Mouse (Mus musculus) liver, postnatal 0 days (tissue): Measurements from ENCODE around the gene Rnf121. TPM values are rescaled to one million over a fixed set of nuclear protein-coding genes. Genes with fewer than 3 reads are reported as not detected.
"Not testable (repeated sequence)": the region's sequence is repeated elsewhere in the genome, so short reads cannot be mapped to it uniquely, and the experiment has no call there.

Experiments used
- ATAC-seq: fragments of 200-750 bp; cut with Nextera tagmentation; 2 replicates; pipeline ENCODE4 v1.8.0; 2017; ENCODE audit warnings: mild to moderate bottlenecking, moderate library complexity
- DNase-seq: peaks from one replicate; pipeline ENCODE4 v3.0.0-alpha.2; 2016
- H3K27ac ChIP-seq: fragments of 300-500 bp; sonication (generic); 2 replicates; pipeline ENCODE4 v1.5.1; 2014; ENCODE audit warnings: antibody characterized with exemption, moderate library complexity, mild to moderate bottlenecking, low read depth
- H3K27me3 ChIP-seq: fragments of 300-500 bp; sonication (generic); 2 replicates; pipeline ENCODE4 v1.6.1; 2014; ENCODE audit warnings: low read length, control low read depth, mixed read lengths; ENCODE audit not compliant: insufficient read depth
- H3K36me3 ChIP-seq: fragments of 300-500 bp; sonication (generic); replicated peaks from 2 replicates; pipeline ENCODE4 v1.6.1; 2014; ENCODE audit warnings: mild to moderate bottlenecking, control low read depth, low read length, moderate library complexity, mixed read lengths; ENCODE audit not compliant: insufficient read depth
- H3K4me1 ChIP-seq: fragments of 300-500 bp; sonication (generic); 2 replicates; pipeline ENCODE4 v1.6.1; 2014; ENCODE audit warnings: antibody characterized with exemption, mild to moderate bottlenecking, control low read depth; ENCODE audit not compliant: insufficient read depth
- H3K4me2 ChIP-seq: fragments of 300-500 bp; sonication (generic); 2 replicates; pipeline ENCODE4 v1.6.1; 2014; ENCODE audit warnings: low read depth, mild to moderate bottlenecking, low read length, moderate library complexity, mixed read lengths
- H3K4me3 ChIP-seq: fragments of 300-500 bp; sonication (generic); 2 replicates; pipeline ENCODE4 v1.5.1; 2014; ENCODE audit warnings: low read depth, low read length
- H3K9ac ChIP-seq: fragments of 300-500 bp; sonication (generic); replicated peaks from 2 replicates; pipeline ENCODE4 v1.6.1; 2014; ENCODE audit warnings: mild to moderate bottlenecking, moderate library complexity
- H3K9me3 ChIP-seq: fragments of 300-500 bp; sonication (generic); 2 replicates; pipeline ENCODE4 v1.6.1; 2016; ENCODE audit warnings: mild to moderate bottlenecking, control low read depth, low read length, mixed read lengths
- CTCF ChIP-seq: sonication (generic); IDR thresholded peaks from 2 replicates; pipeline ENCODE4 v1.5.1; 2016; ENCODE audit warnings: antibody characterized with exemption, low read depth
- EP300 ChIP-seq: IDR thresholded peaks from 2 replicates; pipeline ENCODE4 v1.6.1; 2016; ENCODE audit warnings: antibody characterized with exemption, low read depth, mild to moderate bottlenecking
- whole genome bisulfite sequencing: fragments of 180-500 bp; shearing (Covaris S2); extraction: QIAGEN DNeasy Blood & Tissue Kit; methylation state at CpG from one replicate; pipeline ENCODE4 v1.1.7; 2014; ENCODE audit not compliant: insufficient replicate concordance; 5-methylcytosine and 5-hydroxymethylcytosine counted together
- polyA plus RNA-seq: library from polyadenylated mRNA; unstranded; fragments of >200 nt; fragmentation: Nextera tagmentation; extraction: Ambion mirVana; gene quantifications from 2 replicates; pipeline ENCODE4 v1.2.1, GENCODE M21; 2015

Gene Rnf121
- polyA plus RNA-seq, 1 experiment from 2014 or later, result 10.0 TPM

DNA sequence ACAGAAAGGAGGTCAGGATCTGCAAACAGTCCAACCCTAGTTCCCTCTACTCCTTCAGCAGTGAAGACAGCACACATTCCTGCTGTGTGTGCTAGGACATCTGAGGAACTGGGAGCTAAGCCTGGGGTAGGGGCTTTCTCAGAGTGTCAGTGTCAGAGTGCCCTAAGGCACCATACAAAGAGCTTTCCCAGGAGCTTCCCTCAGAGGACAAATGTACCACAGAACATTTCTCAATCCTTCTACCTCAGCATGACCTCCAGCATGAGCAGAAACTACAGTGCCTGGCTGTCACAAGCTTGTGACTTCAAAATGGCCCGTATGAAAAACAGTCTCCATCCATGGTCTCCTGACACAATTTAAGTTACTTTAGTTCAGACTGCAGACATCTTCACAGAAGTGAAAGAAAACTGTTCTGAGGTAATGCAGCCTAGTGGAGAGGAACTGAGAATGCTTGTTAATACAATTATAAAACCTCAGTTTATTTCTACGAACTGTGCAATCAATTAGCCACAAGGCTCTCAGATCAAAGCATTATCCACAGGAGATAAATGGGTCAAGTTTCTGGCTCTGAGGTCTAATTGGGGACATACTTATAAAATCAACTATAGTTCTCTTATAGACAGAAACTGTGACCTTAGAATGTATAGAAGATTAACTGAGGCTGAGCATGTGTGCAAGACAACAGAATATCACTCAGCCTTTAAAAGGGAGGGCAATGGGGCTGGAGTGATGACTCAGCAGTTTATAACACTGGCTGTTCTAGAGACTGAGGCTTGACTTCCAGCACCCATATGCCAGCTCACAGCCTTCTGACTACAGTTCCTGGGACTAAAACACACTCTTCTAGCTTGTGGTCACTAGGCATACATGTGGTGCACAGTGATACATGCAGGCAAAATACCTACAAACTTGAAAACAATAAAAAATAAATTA is 39.8 kb downstream of the Rnf121 start:
- Histone ChIP-seq H3K9ac (no peak overlapping the region), H3K27me3 (no peaks in the 10 kb centered on the region), H3K9me3 (no peaks in the 10 kb centered on the region), H3K4me1 (no peaks in the 10 kb centered on the region), H3K4me2 (no peak overlapping the region), H3K27ac (no peak overlapping the region), H3K4me3 (no peak overlapping the region), H3K36me3 (peaks cover 29% of the 10 kb centered on the region)
- peak; percentile 71 for ATAC-seq
- 77% methylated on average over 2 of the region's 2 CpGs for WGBS
- TF ChIP-seq EP300 (peak; percentile 11; the same call in 1 of the 2 replicates), CTCF (no peak)
- DNase-seq, result no peak

DNA sequence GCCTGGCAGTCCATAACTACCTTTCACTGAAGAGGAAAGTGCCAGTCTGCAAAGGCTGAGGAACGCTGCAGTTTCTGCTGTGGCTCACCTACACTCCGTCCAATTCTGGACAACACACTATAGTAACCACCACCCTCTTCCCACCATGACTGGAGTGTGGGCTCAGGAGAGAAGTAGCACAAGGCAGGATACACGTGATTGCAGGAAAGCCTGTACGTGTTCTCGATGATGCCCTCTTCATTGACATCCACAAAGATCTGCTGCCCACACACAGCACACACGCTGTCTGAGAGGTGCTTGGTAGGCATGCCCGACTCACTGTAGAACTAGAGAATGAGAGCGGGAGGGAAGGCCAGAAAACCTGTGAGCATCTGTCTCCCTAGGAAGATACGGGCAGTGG is 41.4 kb downstream of the Rnf121 start:
- Histone ChIP-seq H3K27me3 (no peaks in the 10 kb centered on the region), H3K4me2 (no peak overlapping the region), H3K9ac (no peak overlapping the region), H3K27ac (no peak overlapping the region), H3K36me3 (peaks cover 22% of the 10 kb centered on the region), H3K4me3 (no peak overlapping the region), H3K4me1 (no peaks in the 10 kb centered on the region), H3K9me3 (no peaks in the 10 kb centered on the region)
- WGBS, result 91% methylated on average over 9 of the region's 9 CpGs
- ATAC-seq (no peak), DNase-seq (no peak)
- TF ChIP-seq CTCF (no peak), EP300 (no peak)

DNA sequence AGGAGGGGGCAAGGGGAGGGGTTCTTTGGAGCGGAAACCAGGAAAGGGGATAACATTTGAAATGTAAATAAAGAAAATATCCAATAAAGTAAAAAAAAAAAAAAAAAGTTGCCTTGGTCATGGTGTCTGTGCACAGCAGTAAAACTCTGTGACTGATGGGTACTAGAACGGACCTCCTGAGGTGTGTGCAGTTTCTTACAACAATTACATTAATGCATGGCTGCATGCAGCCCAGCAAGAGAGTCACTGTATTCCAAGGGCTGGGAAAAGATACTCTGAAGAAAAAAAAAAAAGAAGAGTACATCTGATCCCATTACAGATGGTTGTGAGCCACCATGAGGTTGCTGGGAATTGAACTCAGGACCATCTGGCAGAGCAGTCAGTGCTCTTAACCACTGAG is 44.3 kb downstream of the Rnf121 start:
- 88% methylated on average over 2 of the region's 2 CpGs for WGBS
- Histone ChIP-seq H3K36me3 (peaks cover 42% of the 10 kb centered on the region), H3K4me1 (peaks cover 13% of the 10 kb centered on the region)
- not testable (repeated sequence) for H3K9ac ChIP-seq, DNase-seq, H3K27ac ChIP-seq, H3K4me3 ChIP-seq, H3K4me2 ChIP-seq, ATAC-seq, H3K27me3 ChIP-seq, H3K9me3 ChIP-seq

DNA sequence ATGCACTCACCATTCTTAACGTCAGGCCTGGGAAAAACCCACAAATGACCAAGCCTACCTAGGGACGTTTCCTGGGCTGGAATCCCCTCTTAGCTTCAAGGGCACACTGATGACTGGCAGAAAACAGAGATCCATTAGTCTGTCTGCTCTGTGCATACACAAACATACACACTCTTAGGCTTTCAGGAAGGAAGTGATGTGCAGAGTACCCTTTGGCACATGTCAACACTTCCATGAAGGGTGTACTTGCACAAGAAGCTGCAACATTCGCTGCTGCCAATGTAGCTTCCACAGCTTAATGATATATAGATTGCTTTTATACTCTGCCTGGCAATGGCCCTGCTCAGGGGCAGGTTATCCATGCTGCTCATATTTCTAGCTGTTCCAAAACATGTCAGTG is 45.9 kb downstream of the Rnf121 start:
- H3K4me1 ChIP-seq, result peaks cover 13% of the 10 kb centered on the region
- WGBS, result 50% methylated on average over 3 of the region's 3 CpGs
- no peak overlapping the region for H3K9ac ChIP-seq
- H3K9me3 ChIP-seq, result no peaks in the 10 kb centered on the region
- ATAC-seq, result no peak; the same call in 1 of the 2 replicates
- 0 out of 2 replicates have a peak overlapping the region, but pooled peaks have one; percentile 19 for H3K4me2 ChIP-seq
- H3K36me3 ChIP-seq, result peaks cover 57% of the 10 kb centered on the region
- H3K27me3 ChIP-seq, result no peaks in the 10 kb centered on the region
- no peak for DNase-seq
- peak overlapping the region; percentile 68 for H3K27ac ChIP-seq
- no peak overlapping the region for H3K4me3 ChIP-seq
- TF ChIP-seq CTCF (no peak), EP300 (no peak)

DNA sequence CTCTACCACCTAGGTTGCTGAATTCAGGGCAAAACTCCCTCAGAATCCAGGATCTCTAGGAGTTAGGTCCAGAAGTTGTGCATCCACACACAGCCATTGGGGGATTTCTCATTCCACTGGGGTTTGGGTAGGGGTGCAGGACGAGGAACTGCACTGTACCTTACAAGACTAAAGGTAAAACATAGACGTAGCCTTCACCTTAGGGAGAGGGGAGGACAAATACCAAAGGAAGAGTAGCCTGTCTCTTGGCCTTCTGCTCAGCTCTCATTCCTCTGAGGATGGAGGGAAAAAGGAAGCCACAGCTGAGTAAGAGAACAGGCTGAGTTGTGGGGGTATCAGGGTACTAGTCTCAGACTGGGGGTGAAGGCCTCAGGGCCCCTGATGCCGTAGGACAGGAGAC is 46.7 kb downstream of the Rnf121 start, which contains the start of gene Il18bp:
Gene Il18bp, minus strand, starts transcription at position 101 of the 400 bp plus-strand sequence.
- Histone ChIP-seq H3K4me1 (peaks cover 13% of the 10 kb centered on the region), H3K36me3 (peaks cover 61% of the 10 kb centered on the region), H3K9ac (peak within 1 kb of the TSS; percentile 28), H3K9me3 (no peaks in the 10 kb centered on the region), H3K27ac (peak within 1 kb of the TSS; percentile 68), H3K4me2 (peak within 1 kb of the TSS; percentile 66), H3K27me3 (no peaks in the 10 kb centered on the region), H3K4me3 (peak within 1 kb of the TSS; percentile 31)
- WGBS, result 80% methylated on average over 3 of the region's 3 CpGs
- ATAC-seq (no peak), DNase-seq (no peak)
- TF ChIP-seq CTCF (no peak), EP300 (no peak)

DNA sequence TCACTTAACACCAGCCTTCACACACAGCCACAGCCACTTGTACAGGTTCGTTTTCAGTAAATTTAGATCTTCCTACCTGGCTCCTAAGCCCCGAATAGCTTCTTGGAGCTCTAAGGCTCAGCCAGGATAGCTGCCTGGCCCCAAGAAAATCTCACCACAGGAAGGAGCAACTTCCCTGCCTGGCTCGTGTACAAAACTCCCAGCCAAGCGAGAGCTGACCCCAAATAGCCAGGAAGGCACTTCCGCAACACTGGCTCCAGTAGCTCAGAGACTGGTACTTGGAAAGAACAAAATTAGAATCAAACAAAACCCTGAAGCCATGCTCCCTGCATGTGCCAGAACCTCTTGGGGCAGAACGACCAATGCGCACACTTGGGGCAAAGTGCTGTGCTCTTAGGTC is 47.2 kb downstream of the Rnf121 start:
- peak overlapping the region; percentile 66 for H3K4me2 ChIP-seq
- H3K4me1 ChIP-seq, result peaks cover 13% of the 10 kb centered on the region
- peak overlapping the region; percentile 31; the same call in 1 of the 2 replicates for H3K4me3 ChIP-seq
- peak overlapping the region; percentile 68 for H3K27ac ChIP-seq
- TF ChIP-seq EP300, result no peak
- no peak for TF ChIP-seq CTCF
- no peaks in the 10 kb centered on the region for H3K27me3 ChIP-seq
- no peaks in the 10 kb centered on the region for H3K9me3 ChIP-seq
- ATAC-seq (0 out of 2 replicates have a peak, but pooled peaks have one; percentile 14), DNase-seq (no peak)
- 59% methylated on average over 7 of the region's 7 CpGs for WGBS
- peaks cover 61% of the 10 kb centered on the region for H3K36me3 ChIP-seq
- peak overlapping the region; percentile 28 for H3K9ac ChIP-seq
